Mouse (Mus musculus) kidney, adult 2 months (tissue): ENCODE results near the gene Fbxl8.

Experiments
- CTCF ChIP-seq: fragments of 200-500 bp; conservative IDR thresholded peaks from 2 replicates; pipeline ENCODE4 v1.5.1; 2011; ENCODE audit warnings: low read depth, mild to moderate bottlenecking, control low read depth, low read length, moderate library complexity, mixed read lengths; ENCODE audit not compliant: insufficient read depth, insufficient read length
- POLR2A ChIP-seq: fragments of 200-500 bp; IDR thresholded peaks from one replicate; pipeline ENCODE4 v1.6.1; 2011; ENCODE audit warnings: low read depth, low read length, control low read depth

DNA sequence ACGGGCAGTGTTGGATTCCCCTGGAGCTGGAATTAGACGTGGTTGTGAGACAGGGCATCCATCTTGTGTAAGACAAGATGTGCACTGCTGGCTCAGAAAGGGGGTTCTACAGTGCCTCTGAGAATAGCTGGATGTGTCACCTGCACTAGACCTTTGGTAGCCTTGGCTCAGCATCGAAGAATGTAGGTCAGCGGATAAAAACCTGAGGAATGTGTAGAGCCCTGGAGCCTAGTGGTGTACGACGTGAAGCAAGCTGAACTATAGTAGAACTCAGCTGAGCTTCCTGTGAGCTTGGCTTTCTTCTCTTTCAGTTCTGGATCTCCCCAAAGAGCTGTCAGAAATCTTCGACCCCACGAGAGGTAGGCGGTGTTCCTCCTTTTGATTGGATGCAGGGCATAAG is 39.4 kb downstream of the Fbxl8 start:
- TF ChIP-seq CTCF, result no peak
- no peak for TF ChIP-seq POLR2A
